Mouse (Mus musculus): ENCODE data around the gene Mdm4. TPM values are rescaled to one million over a fixed set of nuclear protein-coding genes. Genes with fewer than 3 reads are reported as not detected.
"Not testable (repeated sequence)": the region's sequence is repeated elsewhere in the genome, so short reads cannot be mapped to it uniquely, and the experiment has no call there.

Gene Mdm4
- total RNA-seq, 2 experiments from 2014 or later, result 80.8 to 101 TPM

GRCm38 (mm10) chr1:133000347-133000746 is 30.0 kb downstream of the Mdm4 start:
- no peak for DNase-seq (ENCODE audit: low spot score in 2 of 2)
- Histone ChIP-seq H3K27ac (no peak overlapping the region), H3K4me3 (no peak overlapping the region)
- TF ChIP-seq CTCF (conservative IDR thresholded peaks at IDR 0.05), result no peak

- H3K27ac ChIP-seq, result peak overlapping the region; percentile 67; the same call in 1 of the 2 replicates
- TF ChIP-seq CTCF (conservative IDR thresholded peaks at IDR 0.05), result no peak
- DNase-seq (ENCODE audit: low spot score in 2 of 2), result peak in 1 of 2 experiments; percentile 53
- no peak overlapping the region for H3K4me3 ChIP-seq
Observed at GRCm38 (mm10) chr1:132991580-132991979, 38.8 kb downstream of the Mdm4 start.

GRCm38 (mm10) chr1:132990733-132991132 is 39.6 kb downstream of the Mdm4 start:
- no peak for DNase-seq (ENCODE audit: low spot score in 2 of 2)
- Histone ChIP-seq H3K27ac (peak overlapping the region; percentile 67; the same call in 1 of the 2 replicates), H3K4me3 (no peak overlapping the region)
- TF ChIP-seq CTCF (conservative IDR thresholded peaks at IDR 0.05), result no peak

GRCm38 (mm10) chr1:132988556-132989459 is 41.6 kb downstream of the Mdm4 start:
- H3K27ac ChIP-seq; DNase-seq (ENCODE audit: low spot score in 2 of 2); H3K4me3 ChIP-seq: not testable (repeated sequence)

GRCm38 (mm10) chr1:132982728-132983127 is 47.6 kb downstream of the Mdm4 start:
- peak; percentile 90 for TF ChIP-seq CTCF (conservative IDR thresholded peaks at IDR 0.05)
- DNase-seq (ENCODE audit: low spot score in 2 of 2), result peak; percentile 64 to 74
- no peak overlapping the region for H3K4me3 ChIP-seq
- H3K27ac ChIP-seq, result no peak overlapping the region

GRCm38 (mm10) chr1:132981232-132981631 is 49.1 kb downstream of the Mdm4 start:
- no peak for DNase-seq (ENCODE audit: low spot score in 2 of 2)
- H3K27ac ChIP-seq, result no peak overlapping the region
- no peak for TF ChIP-seq CTCF (conservative IDR thresholded peaks at IDR 0.05)
- H3K4me3 ChIP-seq, result no peak overlapping the region

GRCm38 (mm10) chr1:132977402-132977801 is 53.0 kb downstream of the Mdm4 start:
- Histone ChIP-seq H3K27ac (no peak overlapping the region), H3K4me3 (no peak overlapping the region)
- TF ChIP-seq CTCF (conservative IDR thresholded peaks at IDR 0.05), result no peak
- no peak for DNase-seq (ENCODE audit: low spot score in 2 of 2)

GRCm38 (mm10) chr1:132968659-132969058 is 61.7 kb downstream of the Mdm4 start:
- TF ChIP-seq CTCF (conservative IDR thresholded peaks at IDR 0.05), result peak; percentile 89
- peak in 1 of 2 experiments; percentile 59 for DNase-seq (ENCODE audit: low spot score in 2 of 2)
- H3K4me3 ChIP-seq, result no peak overlapping the region

GRCm38 (mm10) chr1:132964691-132965090 is 65.7 kb downstream of the Mdm4 start:
- Histone ChIP-seq H3K27ac (no peak overlapping the region), H3K4me3 (no peak overlapping the region)
- no peak for DNase-seq (ENCODE audit: low spot score in 2 of 2)
- no peak for TF ChIP-seq CTCF (conservative IDR thresholded peaks at IDR 0.05)

More at GRCm38 (mm10) chr1:132968659-132969058, 61.7 kb downstream of the Mdm4 start:
- H3K27ac ChIP-seq, result no peak overlapping the region

- Histone ChIP-seq H3K27ac (no peak overlapping the region), H3K4me3 (no peak overlapping the region)
- no peak for DNase-seq (ENCODE audit: low spot score in 2 of 2)
- TF ChIP-seq CTCF (conservative IDR thresholded peaks at IDR 0.05), result no peak
Observed at GRCm38 (mm10) chr1:132964106-132964505, 66.3 kb downstream of the Mdm4 start.

GRCm38 (mm10) chr1:132961751-132962150 is 68.6 kb downstream of the Mdm4 start:
- Histone ChIP-seq H3K4me3 (no peak overlapping the region), H3K27ac (no peak overlapping the region)
- no peak for TF ChIP-seq CTCF (conservative IDR thresholded peaks at IDR 0.05)
- no peak for DNase-seq (ENCODE audit: low spot score in 2 of 2)

- no peak for TF ChIP-seq CTCF (conservative IDR thresholded peaks at IDR 0.05)
- no peak for DNase-seq (ENCODE audit: low spot score in 2 of 2)
- Histone ChIP-seq H3K27ac (no peak overlapping the region), H3K4me3 (no peak overlapping the region)
Observed at GRCm38 (mm10) chr1:132956809-132957208, 73.6 kb downstream of the Mdm4 start.

GRCm38 (mm10) chr1:132947811-132948210 is 82.5 kb downstream of the Mdm4 start:
- no peak overlapping the region for H3K27ac ChIP-seq
- no peak for TF ChIP-seq CTCF (conservative IDR thresholded peaks at IDR 0.05)
- no peak for DNase-seq (ENCODE audit: low spot score in 2 of 2)

GRCm38 (mm10) chr1:132945826-132946225 is 84.5 kb downstream of the Mdm4 start:
- no peak for TF ChIP-seq CTCF (conservative IDR thresholded peaks at IDR 0.05)

More at GRCm38 (mm10) chr1:132947811-132948210, 82.5 kb downstream of the Mdm4 start:
- H3K4me3 ChIP-seq, result no peak overlapping the region

More at GRCm38 (mm10) chr1:132945826-132946225, 84.5 kb downstream of the Mdm4 start:
- peak overlapping the region; percentile 46; the same call in 1 of the 2 replicates for H3K27ac ChIP-seq
- no peak for DNase-seq (ENCODE audit: low spot score in 2 of 2)
- H3K4me3 ChIP-seq, result no peak overlapping the region
